In genomic region chr19:42477769-42478168, GRCm38 (mm10) we compare ENCODE assay signal across 23 mouse cellular contexts. TPM values are rescaled to one million over a fixed set of nuclear protein-coding genes. Genes with fewer than 3 reads are reported as not detected.
DNase-seq lines count a peak whose midpoint lies in the region.
"Had no signal": no experiment of that assay in that cellular context is flagged by ENCODE, and none has a peak within 500 bp of the region (broad histone marks: within the 10 kb centered on the region; RNA-seq: fewer than 3 reads in every experiment).

No protein-coding gene starts in this region.

- intact Hi-C loops in left cerebral cortex, postnatal 36 days (cut with DNase I): no loop called here

- peak; percentile 20 to 36 for DNase-seq in left cerebral cortex, adult 18-20 months (ENCODE audit: low spot score in 2 of 2)
- no peak for DNase-seq in left cerebral cortex, postnatal 36 days (ENCODE audit: low spot score in 2 of 2)
- peak; percentile 51 to 62 for DNase-seq in right cerebral cortex, adult 2 months (ENCODE audit: low spot score in 2 of 2)
- no peak for DNase-seq in right cerebral cortex, postnatal 4 days
- peak; percentile 36 for DNase-seq in right cerebral cortex, postnatal 25 days
- no peak for DNase-seq in cerebellum, postnatal 36 days
- DNase-seq in lung, postnatal 14 days: no peak
- DNase-seq: adrenal gland, adult 2 months; adrenal gland, postnatal 36 days; B cell, adult 2 months; cerebellum, adult 2 months; cerebellum, postnatal 14 days; gastrocnemius, postnatal 10 days; heart, postnatal 10 days; kidney, adult 11 months; kidney, postnatal 14 days; liver; lung, adult 2 months; lung, postnatal 10 days; spleen, adult 18-20 months; thymus, adult 18-20 months; thymus, postnatal 25 days had no signal

RNA-seq across cellular contexts. Expression of gene R3hcc1l, which starts 40.8 kb away (rescaled TPM):
- 10 to 100 TPM; 25.4 to 27.5 TPM for total RNA-seq in left cerebral cortex, adult 18-20 months (2021)
- 10 to 100 TPM; 17.6 to 29.2 TPM for total RNA-seq in left cerebral cortex, postnatal 36 days (2021)

RNA-seq across cellular contexts. Expression of gene Crtac1, which starts 46.2 kb away (rescaled TPM):
- total RNA-seq in left cerebral cortex, adult 18-20 months (2021): 10 to 100 TPM; 61.1 to 68.7 TPM
- 10 to 100 TPM; 67.7 to 77.0 TPM for total RNA-seq in left cerebral cortex, postnatal 36 days (2021)
- total RNA-seq: monocyte, adult 5-6 weeks had no signal

Comparison
In these comparisons a context has a peak if more than half of its experiments do, and no peak if none do; other contexts are left out.
1. DNase-seq: peak in left cerebral cortex, adult 18-20 months (2 of 2), right cerebral cortex, adult 2 months (2 of 2) and right cerebral cortex, postnatal 25 days (single experiment); none in left cerebral cortex, postnatal 36 days (0 of 2), right cerebral cortex, postnatal 4 days (single experiment), cerebellum, postnatal 36 days (0 of 2) and lung, postnatal 14 days (single experiment).